Mouse (Mus musculus): ENCODE measurements around the gene Prkcd. TPM values are rescaled to one million over a fixed set of nuclear protein-coding genes. Genes with fewer than 3 reads are reported as not detected.
A peak's percentile ranks its signal among the peaks of the same experiment; 100 is the strongest.

The Prkcd gene
- total RNA-seq (2022), result 1 to 10 TPM; 2.3 to 8.6 (median 7.3) TPM

DNA sequence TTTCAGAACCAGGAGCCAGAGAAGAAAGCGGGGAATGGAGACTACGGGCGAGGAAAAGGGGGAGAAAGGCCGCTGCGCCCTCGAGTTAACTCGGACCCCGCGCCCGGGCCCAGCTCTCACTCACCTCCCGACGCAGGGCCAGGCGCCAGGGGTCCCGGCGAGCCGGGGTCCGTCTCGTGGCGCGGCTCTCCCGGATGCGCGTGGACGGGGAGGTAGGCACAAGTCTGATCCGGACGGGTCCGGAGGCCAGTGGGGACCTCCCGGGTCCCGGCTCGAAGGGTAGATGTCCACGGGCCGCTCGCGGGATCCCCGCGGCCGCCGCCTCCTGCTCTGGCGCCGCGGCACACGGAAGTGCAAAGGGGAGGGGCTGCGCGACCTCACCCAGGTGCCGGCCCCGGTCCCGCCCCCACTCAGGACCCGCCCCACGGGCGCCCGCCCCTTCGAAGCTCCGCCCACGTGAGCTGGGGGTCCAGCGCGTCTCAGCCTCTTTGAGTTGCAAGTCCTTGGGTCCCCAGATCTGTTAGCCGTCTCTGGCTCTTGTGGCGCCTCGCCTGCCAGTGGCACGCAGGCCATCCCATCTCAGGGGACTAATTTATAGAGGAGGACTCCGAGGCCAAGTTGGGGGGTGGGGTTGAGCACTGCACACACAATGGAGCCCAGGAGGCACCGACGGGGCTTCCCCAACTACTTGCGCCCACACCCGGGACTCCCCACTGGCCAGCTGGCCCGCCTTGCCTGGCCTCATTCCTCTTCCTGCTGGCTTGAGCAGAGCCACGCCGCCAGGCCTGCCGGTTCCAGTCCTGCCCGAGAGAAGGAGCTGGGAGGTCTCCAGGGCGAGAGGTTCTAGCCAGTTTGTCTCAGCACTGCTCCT is at the start of gene Prkcd:
Gene Prkcd, minus strand, starts transcription at position 355 of the 871 bp plus-strand sequence.
- peak; percentile 74 for DNase-seq (ENCODE audit: low spot score in 2 of 2)

- DNase-seq (ENCODE audit: low spot score in 2 of 2), result no peak
These were observed 48.9 kb upstream of the Prkcd start for GRCm38 (mm10) chr14:30674947-30675346.

- peak; percentile 74 to 79 for DNase-seq (ENCODE audit: low spot score in 2 of 2)
These were observed 45.9 kb upstream of the Prkcd start for GRCm38 (mm10) chr14:30671986-30672312.

GRCm38 (mm10) chr14:30671095-30671985 is 45.3 kb upstream of the Prkcd start:
- DNase-seq (ENCODE audit: low spot score in 2 of 2), result no peak

GRCm38 (mm10) chr14:30670161-30670560 is 44.2 kb upstream of the Prkcd start:
- no peak for DNase-seq (ENCODE audit: low spot score in 2 of 2)

GRCm38 (mm10) chr14:30666604-30667003 is 40.6 kb upstream of the Prkcd start:
- no peak for DNase-seq (ENCODE audit: low spot score in 2 of 2)

DNA sequence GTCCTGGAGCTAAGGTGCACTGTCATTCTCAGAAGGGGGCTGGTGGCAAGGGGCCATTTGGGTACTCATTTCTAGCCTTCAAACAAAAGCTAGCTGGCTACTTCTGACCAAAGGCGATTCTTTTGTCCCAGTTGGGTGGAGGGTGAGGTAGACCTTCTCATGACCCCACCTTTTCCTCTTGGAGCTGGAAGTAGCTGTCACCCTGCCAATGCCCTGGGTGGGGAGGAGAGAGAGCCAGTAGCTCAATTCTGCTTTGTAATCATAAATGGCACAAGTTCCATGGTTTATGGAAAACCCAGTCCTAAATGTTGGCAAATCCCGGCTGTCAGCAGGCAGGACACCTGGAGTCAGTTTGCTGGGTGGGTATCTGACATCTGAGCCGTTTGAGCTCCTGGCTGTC is 40.1 kb upstream of the Prkcd start:
- DNase-seq (ENCODE audit: low spot score in 2 of 2), result no peak

DNA sequence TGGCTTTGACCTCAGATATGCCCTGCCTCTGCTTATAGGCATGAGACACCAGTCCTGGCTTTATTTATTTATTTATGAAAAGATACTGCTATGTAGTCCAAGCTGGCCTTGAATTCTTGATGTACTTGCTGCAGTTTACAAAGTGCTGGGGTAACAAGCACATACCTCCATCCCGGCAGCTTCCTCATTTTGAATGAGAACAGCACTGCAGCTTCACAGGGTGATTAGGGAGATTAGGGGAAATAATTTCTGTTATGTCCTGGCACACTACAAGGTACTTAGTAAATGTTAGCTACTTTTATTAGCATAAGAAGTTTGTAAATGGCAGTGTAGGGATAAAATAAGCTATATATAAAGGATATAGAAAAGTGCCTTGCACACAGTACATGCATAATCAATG is 29.5 kb upstream of the Prkcd start:
- no peak for DNase-seq (ENCODE audit: low spot score in 2 of 2)

DNA sequence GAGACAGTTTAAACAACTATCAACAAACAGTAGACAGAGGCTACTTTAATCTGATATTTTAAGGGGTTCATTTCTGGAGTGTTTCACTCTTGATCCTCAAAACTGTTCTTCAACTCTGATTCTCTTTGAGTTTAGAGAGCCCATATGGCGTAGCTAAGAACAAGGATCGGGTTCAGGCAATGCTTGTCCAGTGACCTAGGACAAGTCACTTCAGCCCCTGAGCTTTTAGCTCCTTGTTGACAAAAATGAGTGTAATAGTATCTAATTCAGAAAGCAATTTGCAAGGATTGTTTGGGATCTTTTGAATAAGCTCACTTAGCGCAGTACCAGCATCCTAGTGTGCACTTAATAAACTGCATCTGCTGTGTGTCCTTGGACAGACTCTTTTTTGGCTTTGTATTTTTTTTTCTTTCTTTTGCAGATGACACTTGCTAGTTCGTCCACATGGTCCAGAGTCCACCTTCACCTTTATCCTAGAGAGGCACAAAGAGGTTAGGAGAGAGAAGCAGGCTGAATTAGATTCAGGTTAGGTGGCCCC is 28.8 kb upstream of the Prkcd start:
- no peak for DNase-seq (ENCODE audit: low spot score in 2 of 2)

- peak; percentile 94 to 96 for DNase-seq (ENCODE audit: low spot score in 2 of 2)
These were observed 28.1 kb upstream of the Prkcd start, which contains the start of gene Rft1 for GRCm38 (mm10) chr14:30653943-30654659. TSS of gene Rft1 (plus strand) at chr14:30654360.

DNA sequence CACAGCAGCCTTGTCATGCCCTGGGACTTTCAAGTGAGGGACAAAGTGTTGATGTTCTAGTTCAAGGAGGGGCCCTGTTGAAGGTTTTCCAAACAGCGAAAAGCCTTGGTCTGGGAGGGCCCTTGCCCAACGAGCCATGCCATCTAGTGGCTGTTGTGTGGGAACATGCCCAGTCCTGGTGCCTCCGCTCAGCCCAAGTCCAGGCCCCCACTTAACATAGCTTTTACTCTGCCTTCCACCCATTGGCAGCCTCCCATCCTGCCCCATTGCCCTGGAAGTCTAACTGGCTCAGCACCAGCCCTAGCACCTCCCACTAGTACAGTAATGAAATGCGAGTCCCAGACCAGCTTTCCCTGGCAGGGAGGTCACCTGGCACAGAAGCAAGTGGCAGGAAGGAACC is 25.0 kb upstream of the Prkcd start:
- peak; percentile 79 to 86 for DNase-seq (ENCODE audit: low spot score in 2 of 2)

GRCm38 (mm10) chr14:30649745-30650144 is 23.7 kb upstream of the Prkcd start:
- DNase-seq (ENCODE audit: low spot score in 2 of 2), result no peak

- no peak for DNase-seq (ENCODE audit: low spot score in 2 of 2)
These were observed 22.5 kb upstream of the Prkcd start for GRCm38 (mm10) chr14:30648478-30648877.

- DNase-seq (ENCODE audit: low spot score in 2 of 2), result no peak
These were observed 20.5 kb upstream of the Prkcd start for GRCm38 (mm10) chr14:30646486-30646885.

- no peak for DNase-seq (ENCODE audit: low spot score in 2 of 2)
These were observed 19.1 kb upstream of the Prkcd start for GRCm38 (mm10) chr14:30645066-30645465.

DNA sequence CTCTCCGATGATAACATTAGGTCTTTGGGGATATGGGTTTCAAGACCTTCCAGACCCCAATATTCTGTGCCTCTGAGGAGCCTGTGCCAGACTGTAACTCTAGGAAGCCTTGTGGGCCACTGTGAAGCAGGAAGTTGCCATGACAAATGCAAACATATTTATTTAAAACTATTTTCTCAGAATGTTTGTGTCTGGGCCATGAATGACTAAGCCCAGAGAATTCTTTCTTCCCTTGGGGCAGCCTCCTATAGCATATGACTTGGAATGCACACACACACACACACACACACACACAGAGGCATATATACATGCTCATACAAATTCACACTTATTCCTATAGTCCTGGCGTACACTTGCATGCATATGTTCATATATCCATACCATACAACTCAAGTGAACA is 18.0 kb upstream of the Prkcd start:
- DNase-seq (ENCODE audit: low spot score in 2 of 2), result no peak

DNA sequence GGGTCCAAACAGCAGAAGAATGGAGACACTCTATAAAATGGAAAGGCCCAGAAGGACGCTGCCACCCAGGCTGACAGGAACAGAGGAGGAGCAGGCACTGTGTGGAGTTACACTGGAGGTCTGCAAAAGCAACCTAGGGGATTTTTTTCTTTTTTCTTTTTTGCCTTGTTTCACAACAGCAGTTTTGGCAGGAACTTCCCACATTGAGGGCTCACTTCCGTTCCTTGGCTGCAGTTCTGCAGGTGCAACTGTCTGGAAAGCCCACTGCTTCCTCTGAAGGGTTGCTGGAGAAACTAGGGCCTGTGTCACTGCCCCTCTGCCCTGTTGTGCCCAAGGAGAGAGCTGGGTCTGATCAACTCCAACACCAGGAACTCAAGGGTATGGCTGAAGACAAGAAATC is 15.7 kb upstream of the Prkcd start:
- no peak for DNase-seq (ENCODE audit: low spot score in 2 of 2)

DNA sequence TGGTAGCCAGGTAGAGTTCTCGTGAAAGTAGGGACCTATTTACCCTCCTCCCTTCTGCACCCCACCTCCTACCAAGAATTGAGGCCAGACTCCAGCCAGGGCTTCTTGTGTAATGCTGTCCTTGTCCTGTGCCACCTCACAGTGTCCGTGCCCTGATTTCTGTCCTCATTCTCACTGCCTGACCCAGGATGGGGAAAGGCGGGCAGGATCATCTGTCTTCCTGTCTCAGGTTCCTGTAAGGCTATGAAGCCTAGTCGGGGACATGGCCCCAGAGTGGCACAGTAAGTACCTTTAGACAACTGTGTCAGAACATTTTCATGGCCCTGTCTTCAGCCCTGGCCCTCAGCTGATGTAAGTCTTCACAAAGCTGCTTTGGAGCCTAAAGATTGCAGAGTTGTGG is 12.7 kb upstream of the Prkcd start:
- DNase-seq (ENCODE audit: low spot score in 2 of 2), result peak; percentile 51

GRCm38 (mm10) chr14:30638009-30638408 is 12.0 kb upstream of the Prkcd start:
- no peak for DNase-seq (ENCODE audit: low spot score in 2 of 2)

GRCm38 (mm10) chr14:30637087-30637486 is 11.1 kb upstream of the Prkcd start:
- DNase-seq (ENCODE audit: low spot score in 2 of 2), result no peak

DNA sequence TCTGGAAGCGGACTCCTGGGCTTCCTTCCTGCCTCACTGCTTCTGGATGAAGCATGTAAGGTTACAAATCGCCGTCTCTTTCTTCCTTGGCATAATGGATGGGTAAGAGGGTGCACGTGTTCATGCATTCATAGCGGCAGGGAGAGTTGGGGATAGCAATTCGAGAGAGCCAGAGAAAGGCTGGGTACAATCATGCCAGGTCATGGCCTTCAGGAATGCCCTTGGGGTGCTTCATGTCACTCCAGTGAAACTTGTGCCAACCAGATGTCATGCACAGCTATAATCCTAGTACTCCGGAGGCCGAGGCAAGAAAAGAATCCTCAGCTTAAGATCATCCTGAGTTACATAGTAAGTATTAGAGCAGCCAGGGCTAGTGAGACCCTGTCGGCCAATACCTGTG is 10.5 kb upstream of the Prkcd start:
- DNase-seq (ENCODE audit: low spot score in 2 of 2), result no peak
